Mouse (Mus musculus): ENCODE measurements around the gene Grin3b. TPM values are rescaled to one million over a fixed set of nuclear protein-coding genes. Genes with fewer than 3 reads are reported as not detected.

Gene Grin3b
- polyA plus RNA-seq, 1 experiment from 2014 or later, result not detected

DNA sequence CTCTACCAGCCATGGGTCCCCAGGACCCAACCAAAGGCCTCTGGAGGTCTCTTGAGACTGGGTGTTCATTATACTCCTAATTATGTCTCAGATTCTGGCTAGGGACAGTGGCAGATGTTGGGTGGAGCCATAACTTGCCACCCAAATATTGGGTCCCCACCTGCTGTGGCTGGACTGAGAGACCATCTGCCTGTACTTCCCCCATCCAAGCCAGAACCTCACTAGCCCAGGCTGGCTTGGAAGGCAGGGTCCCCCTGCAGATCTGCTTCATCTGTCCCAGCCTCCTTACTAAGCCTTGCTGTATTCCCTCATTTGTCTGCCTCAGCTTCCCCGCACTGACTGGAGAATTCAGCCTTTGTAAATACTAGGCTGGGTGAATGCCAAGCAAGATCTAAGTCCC is 2.3 kb upstream of the Grin3b start:
- H3K79me2 ChIP-seq (ENCODE audit: inconsistent target), result peaks cover 1% of the 10 kb centered on the region; the same call in 1 of the 2 replicates
- H3K36me3 ChIP-seq (ENCODE audit: inconsistent target), result peaks cover 48% of the 10 kb centered on the region
- 92% methylated on average over 1 of the region's 1 CpGs for WGBS (ENCODE audit: missing documents)
- no peak overlapping the region for H3K4me3 ChIP-seq (ENCODE audit: inconsistent target)
- H3K27ac ChIP-seq, result no peak overlapping the region

DNA sequence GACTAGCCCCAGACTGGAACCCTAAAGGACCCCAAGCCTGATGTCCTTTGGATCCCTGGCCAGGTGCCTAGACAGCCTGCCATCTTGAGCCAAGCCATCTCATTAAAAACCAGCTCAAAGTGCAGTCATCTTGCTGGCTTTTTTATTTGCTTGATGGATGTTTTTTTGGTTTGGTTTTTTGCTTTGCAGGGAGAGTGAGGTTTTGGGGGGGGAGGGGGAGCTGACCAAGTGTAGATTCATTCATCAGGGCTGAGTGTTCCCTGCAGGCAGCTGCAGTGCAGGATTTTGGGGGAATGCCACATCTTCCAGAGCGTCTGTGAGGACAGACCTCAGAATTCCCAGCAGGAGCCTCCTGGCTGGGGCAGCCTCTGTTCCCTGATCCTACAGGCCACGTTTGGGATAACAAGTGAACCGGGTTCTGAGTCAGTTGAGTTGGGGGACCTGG is 1.4 kb upstream of the Grin3b start:
- 76% methylated on average over 3 of the region's 3 CpGs for WGBS (ENCODE audit: missing documents)
- no peak overlapping the region for H3K4me3 ChIP-seq (ENCODE audit: inconsistent target)
- no peak overlapping the region for H3K27ac ChIP-seq
- no peaks in the 10 kb centered on the region for H3K79me2 ChIP-seq (ENCODE audit: inconsistent target)
- peaks cover 43% of the 10 kb centered on the region for H3K36me3 ChIP-seq (ENCODE audit: inconsistent target)

DNA sequence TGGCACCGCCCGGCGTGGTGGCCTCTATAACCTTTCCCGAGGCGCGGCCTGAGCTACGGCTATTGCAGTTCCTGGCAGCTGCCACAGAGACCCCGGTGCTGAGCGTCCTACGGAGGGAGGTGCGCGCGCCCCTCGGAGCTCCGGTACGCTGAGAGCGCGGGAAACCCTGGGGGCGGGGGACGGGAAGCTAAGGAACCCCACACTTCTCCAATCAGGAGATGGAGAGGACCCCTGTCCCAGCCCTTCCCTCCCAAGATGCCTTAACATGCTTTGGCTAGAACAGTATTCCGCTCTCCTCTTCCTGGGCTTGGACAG is 625 bp downstream of the Grin3b start:
- Histone ChIP-seq H3K36me3 (ENCODE audit: inconsistent target) (peaks cover 29% of the 10 kb centered on the region), H3K4me3 (ENCODE audit: inconsistent target) (no peak overlapping the region), H3K27ac (no peak overlapping the region), H3K79me2 (ENCODE audit: inconsistent target) (no peaks in the 10 kb centered on the region)
- WGBS (ENCODE audit: missing documents), result 18% methylated on average over 18 of the region's 21 CpGs

DNA sequence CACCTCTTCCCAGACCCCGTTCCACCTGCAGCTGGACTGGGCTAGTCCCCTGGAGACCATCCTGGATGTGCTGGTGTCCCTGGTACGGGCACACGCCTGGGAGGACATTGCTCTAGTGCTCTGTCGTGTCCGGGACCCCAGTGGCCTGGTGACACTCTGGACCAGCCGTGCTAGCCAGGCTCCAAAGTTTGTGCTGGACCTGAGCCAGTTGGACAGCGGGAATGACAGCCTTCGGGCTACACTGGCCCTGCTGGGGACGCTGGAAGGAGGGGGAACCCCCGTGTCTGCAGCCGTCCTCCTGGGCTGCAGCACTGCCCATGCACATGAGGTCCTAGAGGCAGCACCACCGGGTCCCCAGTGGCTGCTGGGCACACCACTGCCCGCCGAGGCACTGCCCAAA is 2.3 kb downstream of the Grin3b start:
- Histone ChIP-seq H3K79me2 (ENCODE audit: inconsistent target) (no peaks in the 10 kb centered on the region), H3K27ac (no peak overlapping the region), H3K4me3 (ENCODE audit: inconsistent target) (no peak overlapping the region), H3K36me3 (ENCODE audit: inconsistent target) (peaks cover 18% of the 10 kb centered on the region; the same call in 1 of the 2 replicates)
- 81% methylated on average over 14 of the region's 14 CpGs for WGBS (ENCODE audit: missing documents)

DNA sequence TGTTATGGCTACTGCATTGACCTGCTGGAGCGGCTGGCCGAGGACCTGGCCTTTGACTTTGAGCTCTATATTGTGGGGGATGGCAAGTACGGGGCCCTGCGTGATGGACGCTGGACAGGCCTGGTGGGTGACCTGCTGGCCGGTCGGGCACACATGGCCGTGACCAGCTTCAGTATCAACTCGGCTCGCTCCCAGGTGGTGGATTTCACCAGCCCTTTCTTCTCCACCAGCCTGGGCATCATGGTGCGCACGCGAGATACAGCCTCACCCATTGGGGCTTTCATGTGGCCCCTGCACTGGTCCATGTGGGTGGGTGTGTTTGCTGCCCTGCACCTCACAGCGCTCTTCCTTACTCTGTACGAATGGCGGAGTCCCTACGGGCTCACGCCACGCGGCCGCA is 3.6 kb downstream of the Grin3b start:
- no peak overlapping the region for H3K4me3 ChIP-seq (ENCODE audit: inconsistent target)
- H3K79me2 ChIP-seq (ENCODE audit: inconsistent target), result peaks cover 4% of the 10 kb centered on the region; the same call in 1 of the 2 replicates
- H3K36me3 ChIP-seq (ENCODE audit: inconsistent target), result peaks cover 21% of the 10 kb centered on the region; the same call in 1 of the 2 replicates
- WGBS (ENCODE audit: missing documents), result 94% methylated on average over 20 of the region's 21 CpGs
- no peak overlapping the region for H3K27ac ChIP-seq

DNA sequence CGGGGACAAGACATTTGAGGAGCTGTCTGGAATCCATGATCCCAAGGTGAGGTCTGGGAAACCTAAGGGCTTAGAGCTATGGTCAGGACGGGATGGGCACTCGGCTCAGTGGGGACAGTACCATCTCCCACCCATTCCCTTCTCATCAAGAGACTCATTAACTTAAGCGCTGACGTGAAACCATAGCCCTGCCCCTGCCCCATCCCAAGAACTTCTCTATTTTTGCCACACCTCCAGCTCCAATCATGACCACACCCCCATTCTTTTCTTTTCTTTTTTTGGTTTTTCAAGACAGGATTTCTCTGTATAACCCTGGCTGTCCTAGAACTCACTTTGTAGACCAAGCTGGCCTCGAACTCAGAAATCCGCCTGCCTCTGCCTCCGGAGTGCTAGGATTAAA is 4.2 kb downstream of the Grin3b start:
- Histone ChIP-seq H3K4me3 (ENCODE audit: inconsistent target) (no peak overlapping the region), H3K79me2 (ENCODE audit: inconsistent target) (peaks cover 10% of the 10 kb centered on the region), H3K36me3 (ENCODE audit: inconsistent target) (peaks cover 24% of the 10 kb centered on the region; the same call in 1 of the 2 replicates), H3K27ac (peak overlapping the region; percentile 14)
- WGBS (ENCODE audit: missing documents), result 84% methylated on average over 6 of the region's 8 CpGs

DNA sequence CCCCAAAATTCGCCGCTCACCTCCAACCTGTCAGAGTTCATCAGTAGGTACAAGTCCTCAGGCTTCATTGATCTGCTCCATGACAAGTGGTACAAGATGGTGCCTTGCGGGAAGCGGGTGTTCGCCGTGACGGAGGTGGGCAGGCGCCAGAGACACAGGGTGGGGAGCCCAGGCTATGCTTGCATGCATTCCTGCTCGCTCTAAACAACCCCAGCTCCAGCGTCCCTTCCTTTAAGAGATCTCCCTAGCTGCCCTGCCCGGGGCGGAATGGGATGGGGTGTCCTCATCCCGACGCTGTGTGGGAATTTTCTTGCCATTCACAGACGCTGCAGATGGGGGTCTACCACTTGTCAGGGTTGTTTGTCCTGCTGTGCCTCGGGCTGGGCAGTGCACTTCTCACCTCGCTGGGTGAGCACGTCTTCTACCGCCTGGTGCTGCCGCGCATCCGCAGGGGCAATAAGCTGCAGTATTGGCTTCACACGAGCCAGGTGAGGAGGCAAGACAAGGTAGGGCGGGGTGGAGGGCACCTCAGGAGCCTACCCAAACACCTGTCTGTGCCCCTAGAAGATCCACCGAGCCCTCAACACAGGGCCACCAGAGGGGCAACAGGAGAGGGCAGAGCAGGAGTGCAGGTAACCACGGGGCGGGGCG is 5.7 kb downstream of the Grin3b start:
- H3K4me3 ChIP-seq (ENCODE audit: inconsistent target), result no peak overlapping the region
- H3K27ac ChIP-seq, result no peak overlapping the region
- 97% methylated on average over 27 of the region's 28 CpGs for WGBS (ENCODE audit: missing documents)
- H3K79me2 ChIP-seq (ENCODE audit: inconsistent target), result peaks cover 25% of the 10 kb centered on the region
- peaks cover 27% of the 10 kb centered on the region; the same call in 1 of the 2 replicates for H3K36me3 ChIP-seq (ENCODE audit: inconsistent target)

DNA sequence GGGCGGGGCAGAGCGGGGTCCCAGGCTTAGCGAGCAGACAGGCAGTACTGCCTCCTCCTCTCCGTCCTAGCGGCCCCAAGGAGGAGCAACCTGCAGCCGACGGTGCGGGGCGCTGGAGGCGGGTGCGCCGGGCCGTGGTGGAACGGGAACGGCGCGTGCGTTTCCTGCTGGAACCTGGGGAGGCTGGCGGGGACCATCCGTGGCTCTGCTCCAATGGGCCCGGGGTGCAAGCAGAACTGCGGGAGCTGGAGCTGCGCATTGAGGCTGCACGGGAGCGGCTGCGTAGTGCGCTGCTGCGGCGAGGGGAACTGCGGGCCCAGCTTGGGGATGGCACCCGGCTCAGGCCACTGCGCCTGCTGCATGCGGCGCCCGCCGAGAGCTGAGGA is 6.2 kb downstream of the Grin3b start:
- H3K79me2 ChIP-seq (ENCODE audit: inconsistent target), result peaks cover 30% of the 10 kb centered on the region
- no peak overlapping the region for H3K27ac ChIP-seq
- H3K36me3 ChIP-seq (ENCODE audit: inconsistent target), result peaks cover 27% of the 10 kb centered on the region; the same call in 1 of the 2 replicates
- over 99% methylated on average over 25 of the region's 36 CpGs for WGBS (ENCODE audit: missing documents)
- no peak overlapping the region for H3K4me3 ChIP-seq (ENCODE audit: inconsistent target)

DNA sequence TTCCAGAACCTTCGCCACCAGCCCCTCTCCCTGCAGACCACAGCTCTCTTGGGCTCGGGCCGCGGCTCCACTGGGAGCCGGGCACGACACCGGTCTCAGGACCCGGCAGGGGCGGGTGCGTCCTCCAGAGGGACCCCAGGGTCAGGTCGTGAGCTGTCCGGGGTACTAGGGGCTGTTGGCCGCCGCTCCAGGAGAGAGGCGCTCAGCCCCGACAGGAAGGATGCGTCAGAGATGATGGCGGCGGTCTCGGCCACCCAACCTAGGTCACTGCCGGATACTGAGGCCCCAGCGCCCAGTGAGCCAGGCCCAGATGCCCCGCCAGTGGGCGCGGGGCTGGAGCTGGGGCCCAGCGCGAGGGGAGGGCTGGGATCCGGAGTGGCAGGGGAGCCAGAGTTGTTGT is 6.8 kb downstream of the Grin3b start:
- H3K36me3 ChIP-seq (ENCODE audit: inconsistent target), result peaks cover 27% of the 10 kb centered on the region; the same call in 1 of the 2 replicates
- no peak overlapping the region for H3K4me3 ChIP-seq (ENCODE audit: inconsistent target)
- 96% methylated on average over 16 of the region's 28 CpGs for WGBS (ENCODE audit: missing documents)
- H3K79me2 ChIP-seq (ENCODE audit: inconsistent target), result peaks cover 36% of the 10 kb centered on the region
- H3K27ac ChIP-seq, result no peak overlapping the region

DNA sequence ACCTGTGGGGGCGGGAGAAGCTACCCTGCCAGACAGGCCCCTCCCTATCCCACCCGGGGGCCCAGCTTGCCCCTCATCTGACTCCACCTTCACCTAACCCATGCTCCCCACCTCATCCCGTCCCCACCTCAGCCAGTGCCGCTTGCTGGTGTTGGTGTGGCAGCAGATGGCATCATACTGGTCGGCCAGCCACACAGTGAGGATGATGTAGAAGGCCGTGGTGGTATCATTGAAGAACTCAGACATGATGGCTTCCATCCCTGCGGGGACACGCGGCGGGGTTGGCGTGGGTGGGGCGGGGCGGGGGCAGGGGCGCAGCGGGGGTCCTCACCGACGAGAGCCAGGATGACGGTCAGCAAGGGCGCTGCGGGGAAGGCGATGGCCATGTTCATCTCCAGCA is 7.5 kb downstream of the Grin3b start:
- H3K4me3 ChIP-seq (ENCODE audit: inconsistent target), result no peak overlapping the region
- no peak overlapping the region for H3K27ac ChIP-seq
- peaks cover 27% of the 10 kb centered on the region; the same call in 1 of the 2 replicates for H3K36me3 ChIP-seq (ENCODE audit: inconsistent target)
- WGBS (ENCODE audit: missing documents), result 92% methylated on average over 19 of the region's 21 CpGs
- peaks cover 44% of the 10 kb centered on the region for H3K79me2 ChIP-seq (ENCODE audit: inconsistent target)

DNA sequence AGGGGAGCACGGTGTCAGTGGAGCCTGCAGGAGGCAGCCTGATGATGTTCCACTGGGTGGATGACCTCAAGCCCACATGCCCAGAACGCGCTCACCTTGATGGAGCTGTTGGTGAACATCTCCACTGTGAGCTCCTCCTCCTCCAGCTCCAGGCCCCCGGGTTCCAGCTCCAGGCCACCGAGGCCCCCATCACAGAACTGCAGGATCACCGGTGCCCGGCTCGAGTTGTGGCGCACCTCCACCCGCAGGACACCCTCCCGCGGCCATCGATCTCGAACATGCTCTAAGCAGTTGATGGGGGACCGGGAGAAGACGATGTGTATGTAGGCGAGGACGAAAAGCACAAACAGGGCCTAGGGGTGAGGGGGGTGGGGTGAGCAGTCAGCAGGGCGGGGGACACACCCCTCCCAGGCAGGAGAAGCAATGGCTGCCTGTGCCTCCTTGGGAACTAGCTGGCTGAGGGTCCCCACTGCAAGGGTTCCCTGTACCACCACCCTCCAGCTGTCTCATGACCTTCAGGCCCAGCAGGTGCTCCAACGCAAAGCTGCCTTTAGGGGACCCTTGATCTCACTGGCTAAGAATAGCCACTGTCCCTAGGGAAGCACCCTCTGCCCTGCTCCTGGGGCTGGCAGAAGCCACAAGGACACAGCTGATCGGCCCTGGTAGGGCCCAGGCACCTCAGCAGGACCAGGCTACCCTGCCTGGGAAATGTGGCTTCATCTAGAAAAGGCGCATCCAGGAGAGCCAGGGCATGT is 9.1 kb downstream of the Grin3b start:
- WGBS (ENCODE audit: missing documents), result 95% methylated on average over 22 of the region's 22 CpGs
- no peak overlapping the region for H3K4me3 ChIP-seq (ENCODE audit: inconsistent target)
- H3K27ac ChIP-seq, result no peak overlapping the region
- H3K79me2 ChIP-seq (ENCODE audit: inconsistent target), result peaks cover 51% of the 10 kb centered on the region
- peaks cover 27% of the 10 kb centered on the region; the same call in 1 of the 2 replicates for H3K36me3 ChIP-seq (ENCODE audit: inconsistent target)

DNA sequence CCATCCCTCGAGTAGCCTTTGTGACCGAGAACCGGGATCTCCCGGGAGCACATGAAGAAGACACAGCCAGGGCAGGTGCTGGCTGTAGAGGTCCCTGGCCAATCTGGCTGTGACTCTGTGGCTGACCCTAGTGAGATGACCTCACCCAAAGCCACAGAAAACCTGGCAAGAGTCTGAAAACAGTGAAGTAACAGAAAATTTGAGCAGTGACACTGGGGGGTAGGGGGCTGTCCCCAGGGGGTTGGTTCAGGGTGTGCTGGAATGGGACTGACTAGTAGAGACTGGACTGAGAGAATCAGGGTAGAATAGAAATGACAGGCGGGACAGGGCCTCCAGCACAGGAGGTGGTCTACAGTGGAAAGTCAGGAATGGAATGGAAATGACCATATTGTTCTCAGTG is 12.7 kb downstream of the Grin3b start:
- Histone ChIP-seq H3K36me3 (ENCODE audit: inconsistent target) (peaks cover 13% of the 10 kb centered on the region; the same call in 1 of the 2 replicates), H3K27ac (peak overlapping the region; percentile 46), H3K4me3 (ENCODE audit: inconsistent target) (peak overlapping the region; percentile 74), H3K79me2 (ENCODE audit: inconsistent target) (peaks cover 51% of the 10 kb centered on the region)
- WGBS (ENCODE audit: missing documents), result 75% methylated on average over 5 of the region's 5 CpGs

DNA sequence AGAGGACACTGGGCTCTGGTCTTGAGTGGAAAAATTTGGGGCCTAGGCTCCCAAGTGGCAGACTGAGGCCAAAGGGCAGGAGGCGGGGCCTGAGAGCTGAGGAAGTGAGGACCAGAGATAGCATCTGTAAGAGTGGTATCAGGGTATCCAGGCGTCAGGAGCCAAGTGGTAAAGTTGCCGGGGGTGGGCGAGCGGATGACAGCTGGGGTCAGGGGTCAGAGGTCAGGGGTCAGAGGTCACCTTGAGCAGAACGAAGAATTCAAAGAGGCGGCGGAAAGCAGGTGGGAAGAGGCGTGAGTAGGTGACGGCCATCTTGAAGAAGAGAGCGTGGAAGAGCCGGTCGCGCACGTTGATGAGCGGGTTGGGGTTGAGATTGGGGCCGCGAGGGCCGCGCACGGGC is 13.2 kb downstream of the Grin3b start:
- under 1% methylated on average over 21 of the region's 21 CpGs for WGBS (ENCODE audit: missing documents)
- H3K36me3 ChIP-seq (ENCODE audit: inconsistent target), result peaks cover 10% of the 10 kb centered on the region; the same call in 1 of the 2 replicates
- H3K27ac ChIP-seq, result peak overlapping the region; percentile 46
- H3K4me3 ChIP-seq (ENCODE audit: inconsistent target), result peak overlapping the region; percentile 74
- peaks cover 51% of the 10 kb centered on the region for H3K79me2 ChIP-seq (ENCODE audit: inconsistent target)

DNA sequence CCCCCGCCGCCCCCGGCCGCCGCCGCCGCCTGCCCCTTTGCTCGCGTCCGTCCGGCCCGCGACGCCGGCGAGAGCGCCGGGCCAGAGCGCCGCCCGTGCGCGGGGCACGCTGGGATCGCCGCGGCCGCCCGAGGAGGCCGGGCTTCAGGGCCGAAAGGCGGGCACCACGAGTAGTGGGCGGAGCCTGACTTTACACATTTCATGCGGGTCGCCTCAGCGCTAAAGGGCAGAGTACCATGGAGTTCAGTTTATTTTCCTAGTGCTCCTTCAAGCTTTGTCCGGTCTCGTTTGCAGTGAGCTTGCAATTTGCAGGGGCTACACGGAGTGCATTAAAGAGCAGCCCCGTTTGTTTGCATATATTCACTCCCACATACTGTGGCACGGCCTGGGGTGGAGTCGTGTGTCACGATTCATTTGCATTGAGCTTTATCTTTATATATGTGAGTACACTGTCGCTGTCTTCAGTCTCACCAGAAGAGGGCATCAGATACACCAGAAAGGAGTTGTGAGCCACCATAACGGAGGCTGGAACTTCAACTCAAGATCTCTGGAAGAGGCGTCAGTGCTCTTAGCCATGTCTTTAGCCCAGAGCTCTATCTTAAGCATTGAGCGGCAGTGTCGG is 13.8 kb downstream of the Grin3b start, which contains the start of gene Tmem259:
Gene Tmem259 (minus strand): TSS at position 136 of the 622 bp plus-strand sequence.
- 0% methylated on average over 27 of the region's 49 CpGs for WGBS (ENCODE audit: missing documents)
- H3K4me3 ChIP-seq (ENCODE audit: inconsistent target), result peak within 1 kb of the TSS; percentile 74
- H3K36me3 ChIP-seq (ENCODE audit: inconsistent target), result peaks cover 3% of the 10 kb centered on the region; the same call in 1 of the 2 replicates
- peak within 1 kb of the TSS; percentile 93 for H3K27ac ChIP-seq
- peaks cover 45% of the 10 kb centered on the region for H3K79me2 ChIP-seq (ENCODE audit: inconsistent target)

DNA sequence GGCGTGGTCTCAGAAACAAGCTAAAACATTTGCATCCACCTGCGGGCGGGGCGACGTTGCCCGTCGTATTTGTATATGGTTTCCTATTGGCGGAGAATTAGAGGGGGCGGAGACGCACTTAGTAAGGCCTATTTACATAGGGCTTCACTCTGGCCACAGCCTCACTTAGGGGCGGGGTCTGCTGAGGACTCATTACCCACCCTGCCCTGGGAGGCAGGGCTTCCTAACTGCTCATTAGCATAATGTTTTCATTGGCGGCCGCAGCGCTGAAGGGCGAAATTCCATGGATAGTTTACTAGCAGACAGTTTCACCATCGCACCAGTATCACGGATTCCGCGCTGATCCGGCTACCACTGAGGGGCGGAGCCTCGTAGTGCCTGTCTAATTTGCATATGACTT is 14.4 kb downstream of the Grin3b start:
- WGBS (ENCODE audit: missing documents), result under 1% methylated on average over 20 of the region's 22 CpGs

More for the DNA sequence above, 14.4 kb downstream of the Grin3b start:
- H3K27ac ChIP-seq, result peak overlapping the region; percentile 93
- H3K4me3 ChIP-seq (ENCODE audit: inconsistent target), result peak overlapping the region; percentile 55
- peaks cover under 1% of the 10 kb centered on the region; the same call in 1 of the 2 replicates for H3K36me3 ChIP-seq (ENCODE audit: inconsistent target)
- peaks cover 40% of the 10 kb centered on the region for H3K79me2 ChIP-seq (ENCODE audit: inconsistent target)
